Mouse (Mus musculus) heart, embryonic 15.5 days (tissue): ENCODE data around the gene Lig1. TPM values are rescaled to one million over a fixed set of nuclear protein-coding genes. Genes with fewer than 3 reads are reported as not detected.

Source experiments
- ATAC-seq: fragments of 200-750 bp; cut with Nextera tagmentation; replicated peaks from 2 replicates; pipeline ENCODE4 v1.8.0; 2017; ENCODE audit warnings: low read depth, moderate TSS enrichment; ENCODE audit not compliant: insufficient number of reproducible peaks, insufficient read depth, low FRiP score
- H3K27ac ChIP-seq: fragments of 300-500 bp; sonication (generic); 2 replicates; pipeline ENCODE4 v1.5.1; 2015; ENCODE audit warnings: mild to moderate bottlenecking, inconsistent platforms
- H3K27me3 ChIP-seq: fragments of 300-500 bp; sonication (generic); 2 replicates; pipeline ENCODE4 v1.6.1; 2015; ENCODE audit warnings: inconsistent platforms
- H3K36me3 ChIP-seq: fragments of 300-500 bp; sonication (generic); 2 replicates; pipeline ENCODE4 v1.6.1; 2015; ENCODE audit warnings: mild to moderate bottlenecking, inconsistent platforms
- H3K4me1 ChIP-seq: fragments of 300-500 bp; sonication (generic); replicated peaks from 2 replicates; pipeline ENCODE4 v1.6.1; 2015; ENCODE audit warnings: inconsistent platforms
- H3K4me2 ChIP-seq: fragments of 300-500 bp; sonication (generic); 2 replicates; pipeline ENCODE4 v1.6.1; 2015; ENCODE audit warnings: inconsistent platforms, mild to moderate bottlenecking, moderate library complexity
- H3K4me3 ChIP-seq: fragments of 300-500 bp; sonication (generic); 2 replicates; pipeline ENCODE4 v1.5.1; 2015; ENCODE audit warnings: mild to moderate bottlenecking, inconsistent platforms
- H3K9ac ChIP-seq: fragments of 300-500 bp; sonication (generic); 2 replicates; pipeline ENCODE4 v1.6.1; 2015; ENCODE audit warnings: mild to moderate bottlenecking, inconsistent platforms
- H3K9me3 ChIP-seq: fragments of 300-500 bp; sonication (generic); replicated peaks from 2 replicates; pipeline ENCODE4 v1.6.1; 2016; ENCODE audit warnings: inconsistent platforms
- WGBS: fragments of 180-500 bp; shearing (Covaris S2); methylation state at CpG from one replicate; pipeline ENCODE4 v1.1.7; 2015; ENCODE audit warnings: mixed read lengths; 5-methylcytosine and 5-hydroxymethylcytosine counted together
- polyA plus RNA-seq: library from polyadenylated mRNA; unstranded; fragments of >200 nt; fragmentation: Nextera tagmentation; extraction: Ambion mirVana; gene quantifications from 2 replicates; pipeline ENCODE4 v1.2.1, GENCODE M21; 2015

The Lig1 gene
- polyA plus RNA-seq, 1 experiment from 2014 or later, result 47.8 TPM

DNA sequence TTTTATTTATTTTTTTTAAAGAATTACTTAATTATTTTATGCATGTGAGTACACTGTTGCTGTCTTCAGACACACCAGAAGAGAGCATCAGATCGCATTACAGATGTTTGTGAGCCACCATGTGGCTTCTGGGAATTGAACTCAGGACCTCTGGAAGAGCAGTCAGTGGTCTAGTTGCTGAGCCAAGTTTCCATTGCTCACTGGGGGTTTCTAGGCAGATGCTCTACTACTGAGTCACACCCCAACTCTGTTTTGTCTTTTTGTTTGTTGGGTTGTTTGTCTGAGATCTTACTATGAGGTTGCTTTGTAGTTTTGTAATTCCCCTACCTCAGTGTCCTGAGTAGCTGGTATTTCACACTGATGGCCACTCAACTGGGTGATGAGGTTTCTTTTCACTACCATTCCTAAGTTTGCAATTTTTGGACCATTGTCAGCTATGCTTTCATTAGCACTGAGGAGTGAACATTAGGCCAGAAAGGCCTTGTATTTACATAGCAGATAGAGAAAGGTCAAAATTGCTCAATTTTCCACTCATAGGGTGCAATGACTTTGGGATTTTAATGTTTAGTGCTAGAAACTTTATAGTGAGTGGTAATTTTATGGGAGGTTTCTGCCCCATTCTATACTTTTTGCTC is 13.1 kb downstream of the Lig1 start:
- H3K9me3 ChIP-seq, result no peaks in the 10 kb centered on the region
- no peak for ATAC-seq
- no peak overlapping the region for H3K4me3 ChIP-seq
- no peak overlapping the region for H3K9ac ChIP-seq
- no peak overlapping the region for H3K27ac ChIP-seq
- H3K4me1 ChIP-seq, result no peaks in the 10 kb centered on the region
- WGBS, result 88% methylated on average over 1 of the region's 1 CpGs
- H3K27me3 ChIP-seq, result no peaks in the 10 kb centered on the region
- peaks cover 59% of the 10 kb centered on the region for H3K36me3 ChIP-seq
- no peak overlapping the region for H3K4me2 ChIP-seq

DNA sequence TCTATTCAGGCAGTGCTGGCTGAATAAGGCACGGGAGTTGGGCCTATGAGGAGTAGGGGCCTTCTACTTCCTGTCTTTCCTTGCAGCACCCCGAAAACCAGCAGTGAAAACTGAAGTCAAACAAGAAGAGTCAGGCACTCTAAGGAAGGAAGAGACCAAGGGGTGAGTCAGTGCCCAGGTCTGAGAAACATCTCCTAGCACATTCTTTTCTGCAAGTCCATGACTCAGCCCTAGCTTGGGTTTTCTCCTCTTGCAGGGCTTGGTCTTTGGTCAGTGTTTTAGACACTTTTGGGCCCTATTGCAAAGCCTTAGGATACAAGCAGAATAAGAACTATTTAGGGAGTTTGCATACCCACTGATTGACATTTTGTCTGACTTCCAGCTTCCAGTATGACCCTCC is 14.3 kb downstream of the Lig1 start:
- 85% methylated on average over 2 of the region's 2 CpGs for WGBS
- Histone ChIP-seq H3K36me3 (peaks cover 63% of the 10 kb centered on the region), H3K4me3 (no peak overlapping the region), H3K9ac (no peak overlapping the region), H3K4me1 (no peaks in the 10 kb centered on the region), H3K27me3 (no peaks in the 10 kb centered on the region), H3K4me2 (no peak overlapping the region), H3K27ac (no peak overlapping the region), H3K9me3 (no peaks in the 10 kb centered on the region)
- no peak for ATAC-seq

DNA sequence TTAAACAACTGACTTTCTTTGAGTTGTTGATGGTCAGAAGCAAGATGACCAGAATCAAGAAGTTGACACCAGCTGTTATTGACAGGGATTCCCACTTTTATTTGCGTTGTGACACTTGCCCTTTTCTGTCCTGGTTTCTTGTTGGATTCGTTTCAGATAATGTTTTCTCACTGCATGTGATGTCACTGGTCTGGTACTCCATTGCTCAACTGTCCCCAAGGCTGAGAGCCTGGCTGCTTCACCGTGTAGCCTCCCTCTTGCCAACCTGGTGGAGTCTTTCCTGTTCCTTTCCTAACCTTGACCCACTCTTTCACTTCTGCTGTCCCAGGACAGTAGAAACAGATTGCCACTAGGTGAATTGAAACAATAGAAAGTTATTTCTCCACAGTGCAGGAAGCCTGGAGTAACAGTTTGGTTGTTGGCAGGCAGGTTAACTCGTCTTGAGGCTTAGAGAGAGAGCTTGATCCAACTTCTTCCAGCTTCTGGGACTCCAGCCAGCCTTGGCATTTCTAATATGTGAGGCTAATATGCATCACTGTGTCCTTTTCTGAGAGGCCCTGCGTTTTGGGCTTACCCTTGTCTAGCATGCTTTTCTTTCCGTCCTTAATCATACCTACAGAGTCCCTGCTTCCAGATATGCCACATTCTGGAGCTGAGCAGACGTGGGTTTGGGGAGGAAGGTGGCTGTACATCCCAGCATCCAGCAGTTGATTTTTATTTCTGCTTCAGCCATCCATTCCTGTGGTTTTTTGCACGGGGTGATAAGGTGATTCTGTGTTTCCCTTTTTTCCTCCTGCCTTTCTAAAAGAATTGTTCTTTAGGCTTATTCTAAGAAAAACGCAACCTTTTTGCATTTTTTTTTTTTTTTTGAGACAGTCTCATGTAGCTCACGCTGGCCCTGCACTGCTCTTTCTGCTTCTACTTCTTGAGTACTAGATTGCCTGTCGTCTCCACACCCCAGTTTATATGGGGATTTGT is 17.1 kb downstream of the Lig1 start:
- WGBS, result 80% methylated on average over 11 of the region's 11 CpGs
- Histone ChIP-seq H3K9ac (no peak overlapping the region), H3K4me1 (no peaks in the 10 kb centered on the region), H3K27ac (no peak overlapping the region), H3K36me3 (peaks cover 63% of the 10 kb centered on the region), H3K9me3 (no peaks in the 10 kb centered on the region), H3K4me2 (no peak overlapping the region), H3K27me3 (no peaks in the 10 kb centered on the region), H3K4me3 (no peak overlapping the region)
- ATAC-seq, result no peak

DNA sequence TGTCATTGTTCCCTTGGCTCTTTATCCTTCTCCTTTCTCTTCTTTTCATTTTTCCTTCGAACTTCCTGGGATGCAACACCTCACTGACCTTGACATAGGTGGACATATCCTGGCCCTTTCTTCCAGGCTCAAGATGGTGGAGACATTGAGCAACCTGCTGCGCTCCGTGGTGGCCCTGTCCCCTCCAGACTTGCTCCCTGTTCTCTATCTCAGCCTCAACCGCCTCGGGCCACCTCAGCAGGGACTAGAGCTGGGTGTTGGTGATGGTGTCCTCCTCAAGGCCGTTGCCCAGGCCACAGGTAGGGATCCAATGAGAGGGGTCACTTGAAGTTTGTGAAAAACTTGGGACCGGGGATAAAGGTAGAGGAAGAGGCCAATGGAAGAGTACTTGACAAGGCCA is 18.2 kb downstream of the Lig1 start:
- Histone ChIP-seq H3K36me3 (peaks cover 74% of the 10 kb centered on the region), H3K9ac (no peak overlapping the region), H3K27ac (no peak overlapping the region), H3K9me3 (no peaks in the 10 kb centered on the region), H3K4me1 (no peaks in the 10 kb centered on the region), H3K4me2 (no peak overlapping the region), H3K4me3 (no peak overlapping the region), H3K27me3 (no peaks in the 10 kb centered on the region)
- WGBS, result 87% methylated on average over 7 of the region's 7 CpGs
- no peak for ATAC-seq

DNA sequence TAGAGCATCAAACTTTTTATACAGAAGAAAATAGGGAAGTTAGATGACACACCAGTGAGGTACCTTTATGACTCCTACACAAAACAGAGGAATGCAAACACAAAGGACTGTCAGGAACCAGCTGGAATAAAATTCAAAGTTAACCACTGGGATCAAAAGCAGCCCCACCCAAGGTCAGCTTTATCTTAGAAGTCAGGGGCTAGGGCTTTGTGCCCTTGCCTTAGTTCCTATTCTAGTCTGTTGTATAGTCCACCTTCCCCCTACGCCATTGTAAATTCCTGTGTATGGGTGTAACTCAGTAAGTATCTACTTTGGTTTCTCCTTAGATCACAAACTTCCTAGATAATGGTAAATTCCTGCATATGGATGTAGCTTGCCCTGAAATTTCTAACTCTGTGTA is 20.6 kb downstream of the Lig1 start:
- H3K9ac ChIP-seq, result no peak overlapping the region
- no peaks in the 10 kb centered on the region for H3K9me3 ChIP-seq
- no peaks in the 10 kb centered on the region for H3K27me3 ChIP-seq
- H3K4me3 ChIP-seq, result no peak overlapping the region
- 78% methylated on average over 1 of the region's 1 CpGs for WGBS
- ATAC-seq, result no peak
- H3K36me3 ChIP-seq, result peaks cover 66% of the 10 kb centered on the region
- no peak overlapping the region for H3K27ac ChIP-seq
- H3K4me2 ChIP-seq, result no peak overlapping the region
- no peaks in the 10 kb centered on the region for H3K4me1 ChIP-seq

DNA sequence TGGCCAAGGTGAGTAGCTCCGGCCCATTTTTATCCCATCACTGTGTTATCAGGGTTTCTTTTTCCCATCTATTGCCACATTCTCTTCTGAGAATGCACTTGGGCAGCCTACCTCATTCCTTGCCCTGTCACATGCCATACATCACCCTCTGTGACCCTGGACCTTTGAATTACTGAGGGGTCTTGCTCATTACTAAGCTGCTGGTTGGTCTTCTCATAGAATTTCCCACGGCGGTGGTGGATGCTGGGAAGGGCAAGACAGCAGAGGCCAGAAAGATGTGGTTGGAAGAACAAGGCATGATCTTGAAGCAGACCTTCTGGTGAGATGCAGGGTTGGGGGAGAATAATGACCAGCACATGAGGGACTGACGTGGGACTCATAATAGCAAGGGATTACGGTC is 21.7 kb downstream of the Lig1 start:
- H3K9ac ChIP-seq, result no peak overlapping the region
- H3K9me3 ChIP-seq, result no peaks in the 10 kb centered on the region
- no peak for ATAC-seq
- 85% methylated on average over 5 of the region's 5 CpGs for WGBS
- no peak overlapping the region for H3K4me2 ChIP-seq
- peaks cover 62% of the 10 kb centered on the region for H3K36me3 ChIP-seq
- H3K4me3 ChIP-seq, result no peak overlapping the region
- H3K27me3 ChIP-seq, result no peaks in the 10 kb centered on the region
- no peaks in the 10 kb centered on the region for H3K4me1 ChIP-seq
- H3K27ac ChIP-seq, result no peak overlapping the region

DNA sequence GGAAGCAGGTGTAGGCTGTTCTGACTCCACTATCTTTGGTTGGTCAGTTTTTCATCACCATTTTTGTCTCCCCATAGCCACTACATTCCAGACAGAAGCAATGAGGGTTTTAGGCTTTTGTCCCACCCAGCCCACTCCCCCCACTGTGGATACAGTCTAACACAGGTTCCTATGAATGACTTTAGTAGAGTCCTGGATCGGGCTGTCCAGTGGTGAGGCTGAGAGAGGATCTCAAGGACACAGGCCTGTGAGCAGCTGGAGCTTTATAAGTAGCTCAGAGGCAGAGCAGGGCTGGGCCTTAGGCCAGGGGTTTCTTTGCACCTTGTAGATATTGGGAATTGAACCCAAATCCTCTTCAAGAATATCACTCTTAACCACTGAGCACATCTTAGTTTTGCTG is 24.6 kb downstream of the Lig1 start:
- 92% methylated on average over 1 of the region's 1 CpGs for WGBS
- Histone ChIP-seq H3K27me3 (no peaks in the 10 kb centered on the region), H3K9ac (no peak overlapping the region), H3K4me2 (no peak overlapping the region), H3K4me1 (no peaks in the 10 kb centered on the region), H3K36me3 (peaks cover 60% of the 10 kb centered on the region), H3K4me3 (no peak overlapping the region), H3K27ac (no peak overlapping the region), H3K9me3 (no peaks in the 10 kb centered on the region)
- no peak for ATAC-seq

DNA sequence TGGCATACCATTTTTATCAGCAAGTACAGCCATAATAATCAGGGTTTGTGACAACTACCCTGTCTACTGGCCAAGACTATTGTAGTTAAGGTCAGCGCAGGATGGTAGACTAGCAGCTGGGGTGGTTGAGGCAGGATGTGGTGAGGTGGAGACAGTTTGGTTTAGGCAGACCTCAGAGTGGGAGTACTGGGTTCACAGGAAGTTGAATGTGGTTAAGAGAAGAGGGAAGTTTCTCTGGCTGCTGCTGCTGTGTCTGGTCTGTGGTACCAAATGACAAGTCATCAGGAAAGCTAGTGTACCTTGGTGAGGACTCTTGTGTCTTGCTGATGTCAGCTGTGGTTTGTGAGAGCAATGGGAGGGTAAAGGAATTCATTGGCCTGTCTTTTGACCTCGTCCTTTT is 25.7 kb downstream of the Lig1 start:
- no peak for ATAC-seq
- Histone ChIP-seq H3K36me3 (peaks cover 61% of the 10 kb centered on the region), H3K4me1 (no peaks in the 10 kb centered on the region), H3K9ac (no peak overlapping the region), H3K27me3 (no peaks in the 10 kb centered on the region), H3K4me3 (no peak overlapping the region), H3K27ac (no peak overlapping the region), H3K9me3 (no peaks in the 10 kb centered on the region), H3K4me2 (no peak overlapping the region)
- 74% methylated on average over 2 of the region's 2 CpGs for WGBS

DNA sequence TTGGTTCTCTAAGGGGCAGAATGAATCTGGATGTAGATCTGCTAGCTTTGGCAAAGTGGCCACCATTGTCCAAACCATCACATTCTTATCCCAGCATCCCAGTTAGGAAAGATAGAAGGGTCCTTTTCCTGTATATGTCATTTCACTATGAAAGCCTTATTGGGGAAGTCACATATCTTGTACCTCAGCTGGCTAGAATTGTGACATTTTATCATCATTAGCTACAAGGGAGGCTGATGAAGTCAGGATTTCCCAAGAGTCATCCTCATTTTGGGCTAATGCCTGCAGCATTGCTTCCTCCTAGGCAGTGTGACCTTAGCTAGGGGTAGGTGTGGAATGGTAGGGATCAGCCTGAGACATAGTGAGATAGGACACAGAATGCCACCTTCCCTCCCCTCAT is 26.3 kb downstream of the Lig1 start:
- Histone ChIP-seq H3K4me3 (no peak overlapping the region), H3K4me1 (no peaks in the 10 kb centered on the region), H3K9me3 (no peaks in the 10 kb centered on the region), H3K27me3 (no peaks in the 10 kb centered on the region), H3K27ac (no peak overlapping the region), H3K4me2 (no peak overlapping the region), H3K9ac (no peak overlapping the region), H3K36me3 (peaks cover 63% of the 10 kb centered on the region)
- no peak for ATAC-seq

DNA sequence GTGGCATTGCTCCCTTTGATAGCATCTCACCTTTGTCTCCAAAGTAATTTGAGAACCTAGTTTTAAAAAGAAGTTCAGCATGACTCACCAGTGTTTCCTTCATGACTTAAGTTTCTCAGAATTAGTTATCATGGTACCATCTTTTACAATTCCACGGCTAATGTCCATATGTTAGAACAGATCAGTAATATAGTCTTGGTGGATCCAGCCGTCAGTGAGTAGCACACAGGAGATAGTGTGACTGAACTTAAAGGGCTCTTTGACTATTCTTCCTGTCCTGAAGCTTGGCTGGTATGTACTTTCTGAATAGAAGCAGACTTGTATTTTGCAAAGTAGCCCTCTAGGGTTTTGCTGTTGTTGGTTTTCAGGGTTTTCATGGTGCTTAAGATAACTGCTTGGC is 32.3 kb downstream of the Lig1 start:
- Histone ChIP-seq H3K9ac (no peak overlapping the region), H3K27ac (no peak overlapping the region), H3K27me3 (no peaks in the 10 kb centered on the region), H3K4me2 (no peak overlapping the region), H3K4me3 (no peak overlapping the region), H3K36me3 (peaks cover 73% of the 10 kb centered on the region), H3K4me1 (no peaks in the 10 kb centered on the region; the same call in 1 of the 2 replicates), H3K9me3 (no peaks in the 10 kb centered on the region)
- ATAC-seq, result no peak
- 79% methylated on average over 2 of the region's 2 CpGs for WGBS

DNA sequence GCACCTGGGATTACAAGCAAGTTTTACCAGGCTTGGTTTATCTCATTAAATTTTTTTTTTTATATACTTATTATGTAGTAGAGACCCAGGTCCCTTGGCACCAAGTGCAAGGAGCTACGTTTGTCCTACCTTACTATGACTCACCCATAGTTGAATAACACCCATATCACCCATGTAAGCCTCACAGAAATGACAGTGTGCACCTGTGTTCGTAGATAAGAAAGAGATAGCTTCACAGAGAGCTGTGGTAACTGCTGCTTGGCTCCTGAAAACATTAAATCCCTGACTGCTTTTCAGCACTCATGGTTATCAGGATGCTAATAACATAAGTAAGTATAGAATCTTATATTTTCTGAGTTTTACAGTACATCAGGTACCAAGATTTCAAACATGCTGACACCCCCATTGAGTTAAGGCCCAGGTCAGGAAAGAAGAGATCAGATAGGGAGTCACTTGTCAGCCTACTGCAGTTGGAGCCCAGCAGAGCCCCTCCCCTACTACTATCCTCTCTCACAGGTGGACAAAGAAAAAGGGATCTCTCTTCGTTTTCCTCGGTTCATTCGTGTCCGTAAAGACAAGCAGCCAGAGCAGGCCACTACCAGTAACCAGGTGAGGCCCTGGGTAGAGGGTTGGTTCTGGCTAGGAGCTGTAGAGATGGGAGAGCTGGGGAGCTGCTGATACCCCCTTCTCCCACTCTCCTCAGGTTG is 33.6 kb downstream of the Lig1 start:
- Histone ChIP-seq H3K4me1 (no peaks in the 10 kb centered on the region; the same call in 1 of the 2 replicates), H3K9ac (no peak overlapping the region), H3K4me2 (no peak overlapping the region), H3K36me3 (peaks cover 64% of the 10 kb centered on the region), H3K27me3 (no peaks in the 10 kb centered on the region), H3K27ac (no peak overlapping the region), H3K4me3 (no peak overlapping the region), H3K9me3 (no peaks in the 10 kb centered on the region)
- 87% methylated on average over 6 of the region's 6 CpGs for WGBS
- ATAC-seq, result no peak
